Mouse (Mus musculus) hindbrain, embryonic 12.5 days (tissue): Measurements from ENCODE around the gene Pou1f1. TPM values are rescaled to one million over a fixed set of nuclear protein-coding genes. Genes with fewer than 3 reads are reported as not detected.

ENCODE experiments used
- ATAC-seq: fragments of 200-750 bp; cut with Nextera tagmentation; 2 replicates; pipeline ENCODE4 v1.8.0; 2017; ENCODE audit warnings: moderate TSS enrichment; ENCODE audit not compliant: low FRiP score
- H3K27ac ChIP-seq: fragments of 300-500 bp; sonication (generic); 2 replicates; pipeline ENCODE4 v1.5.1; 2016; ENCODE audit warnings: mild to moderate bottlenecking
- H3K27me3 ChIP-seq: fragments of 300-500 bp; sonication (generic); 2 replicates; pipeline ENCODE4 v1.6.1; 2016; ENCODE audit warnings: mild to moderate bottlenecking
- H3K36me3 ChIP-seq: fragments of 300-500 bp; sonication (generic); 2 replicates; pipeline ENCODE4 v1.6.1; 2016; ENCODE audit warnings: mild to moderate bottlenecking
- H3K4me1 ChIP-seq: fragments of 300-500 bp; sonication (generic); 2 replicates; pipeline ENCODE4 v1.6.1; 2016
- H3K4me2 ChIP-seq: fragments of 300-500 bp; sonication (generic); replicated peaks from 2 replicates; pipeline ENCODE4 v1.6.1; 2016; ENCODE audit warnings: mild to moderate bottlenecking
- H3K4me3 ChIP-seq: fragments of 300-500 bp; sonication (generic); 2 replicates; pipeline ENCODE4 v1.5.1; 2016; ENCODE audit warnings: mild to moderate bottlenecking
- H3K9ac ChIP-seq: fragments of 300-500 bp; sonication (generic); 2 replicates; pipeline ENCODE4 v1.6.1; 2016; ENCODE audit warnings: mild to moderate bottlenecking, moderate library complexity
- H3K9me3 ChIP-seq: fragments of 300-500 bp; sonication (generic); replicated peaks from 2 replicates; pipeline ENCODE4 v1.6.1; 2016; ENCODE audit warnings: mild to moderate bottlenecking
- WGBS: fragments of 180-500 bp; shearing (Covaris S2); methylation state at CpG from one replicate; pipeline ENCODE4 v1.1.7; 2016; 5-methylcytosine and 5-hydroxymethylcytosine counted together
- polyA plus RNA-seq: library from polyadenylated mRNA; unstranded; fragments of >200 nt; fragmentation: Nextera tagmentation; extraction: Ambion mirVana; gene quantifications from 2 replicates; pipeline ENCODE4 v1.2.1, GENCODE M21; 2016

Pou1f1 gene
- polyA plus RNA-seq, result not detected in 2 replicates

DNA sequence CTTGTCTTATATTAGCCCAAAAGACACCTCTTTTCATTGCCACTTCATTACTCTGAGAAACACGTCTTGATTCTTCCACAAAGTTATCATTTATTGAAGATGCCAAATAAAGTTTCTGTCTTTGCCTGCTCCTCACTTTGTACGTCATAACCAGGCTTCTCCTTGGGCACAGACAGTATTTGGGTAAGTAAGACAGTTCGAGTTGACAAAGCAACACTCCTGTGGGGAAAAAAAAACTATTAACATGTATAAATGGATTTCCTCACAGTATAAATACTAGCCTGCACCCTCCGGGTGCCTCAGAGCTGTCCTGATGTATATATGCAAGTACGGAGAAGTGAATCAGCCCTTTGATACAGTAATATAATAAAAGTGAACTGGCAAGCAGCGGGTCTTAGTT, at the start of gene Pou1f1:
Pou1f1 (plus strand) TSS at position 301 of the 400 bp plus-strand sequence.
- H3K36me3 ChIP-seq, result no peaks in the 10 kb centered on the region
- 85% methylated on average over 6 of the region's 6 CpGs for WGBS
- no peak within 1 kb of the TSS for H3K4me2 ChIP-seq
- ATAC-seq, result no peak
- no peak within 1 kb of the TSS for H3K9ac ChIP-seq
- H3K4me1 ChIP-seq, result no peaks in the 10 kb centered on the region
- H3K27me3 ChIP-seq, result no peaks in the 10 kb centered on the region
- no peak within 1 kb of the TSS for H3K27ac ChIP-seq
- no peak within 1 kb of the TSS for H3K4me3 ChIP-seq
- H3K9me3 ChIP-seq, result no peaks in the 10 kb centered on the region

- no peak overlapping the region for H3K27ac ChIP-seq
- no peaks in the 10 kb centered on the region for H3K27me3 ChIP-seq
- H3K4me2 ChIP-seq, result no peak overlapping the region
- no peaks in the 10 kb centered on the region for H3K36me3 ChIP-seq
- H3K9me3 ChIP-seq, result 0 out of 2 replicates have a peak, but pooled peaks cover 5% of the 10 kb centered on the region
- WGBS, result 69% methylated on average over 4 of the region's 4 CpGs
- H3K4me3 ChIP-seq, result no peak overlapping the region
- H3K4me1 ChIP-seq, result no peaks in the 10 kb centered on the region
- H3K9ac ChIP-seq, result no peak overlapping the region
- no peak for ATAC-seq
Observed at GRCm38 (mm10) chr16:65470650-65471049, 49.7 kb upstream of the Pou1f1 start.

DNA sequence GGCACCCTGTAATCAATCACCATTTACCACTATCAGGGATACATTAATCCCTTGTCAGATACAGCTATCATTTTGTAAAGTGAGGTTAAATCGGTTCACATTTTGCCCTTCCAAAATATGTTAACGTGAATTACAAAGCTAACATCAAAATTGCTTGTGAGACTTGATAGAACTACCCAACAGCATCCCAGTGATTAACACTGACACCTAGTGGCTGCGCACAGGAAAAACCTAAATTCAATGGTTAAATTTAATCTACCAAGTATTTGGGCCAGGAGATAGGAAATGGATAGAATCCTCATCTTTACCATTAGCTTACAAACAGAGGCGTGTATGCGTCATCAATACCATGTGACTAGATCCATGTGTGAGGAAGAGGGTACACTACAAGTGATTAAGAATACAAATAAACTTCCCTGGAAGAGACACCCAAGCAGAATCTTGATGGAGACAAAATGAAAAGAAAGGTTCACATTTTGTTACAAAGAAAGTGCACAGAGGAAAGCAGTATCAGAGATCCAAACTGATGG, 47.8 kb upstream of the Pou1f1 start:
- 0 out of 2 replicates have a peak, but pooled peaks cover 5% of the 10 kb centered on the region for H3K9me3 ChIP-seq
- no peak overlapping the region for H3K27ac ChIP-seq
- no peak overlapping the region for H3K4me2 ChIP-seq
- H3K9ac ChIP-seq, result no peak overlapping the region
- no peaks in the 10 kb centered on the region for H3K27me3 ChIP-seq
- 24% methylated on average over 5 of the region's 5 CpGs for WGBS
- no peak overlapping the region for H3K4me3 ChIP-seq
- no peak for ATAC-seq
- H3K4me1 ChIP-seq, result no peaks in the 10 kb centered on the region
- H3K36me3 ChIP-seq, result no peaks in the 10 kb centered on the region

GRCm38 (mm10) chr16:65485726-65486125, 34.6 kb upstream of the Pou1f1 start:
- no peak overlapping the region for H3K9ac ChIP-seq
- H3K9me3 ChIP-seq, result no peaks in the 10 kb centered on the region
- no peak overlapping the region for H3K27ac ChIP-seq
- WGBS, result 92% methylated on average over 6 of the region's 6 CpGs
- no peaks in the 10 kb centered on the region for H3K4me1 ChIP-seq
- no peak overlapping the region for H3K4me2 ChIP-seq
- H3K27me3 ChIP-seq, result no peaks in the 10 kb centered on the region
- no peaks in the 10 kb centered on the region for H3K36me3 ChIP-seq
- no peak overlapping the region for H3K4me3 ChIP-seq
- ATAC-seq, result no peak

DNA sequence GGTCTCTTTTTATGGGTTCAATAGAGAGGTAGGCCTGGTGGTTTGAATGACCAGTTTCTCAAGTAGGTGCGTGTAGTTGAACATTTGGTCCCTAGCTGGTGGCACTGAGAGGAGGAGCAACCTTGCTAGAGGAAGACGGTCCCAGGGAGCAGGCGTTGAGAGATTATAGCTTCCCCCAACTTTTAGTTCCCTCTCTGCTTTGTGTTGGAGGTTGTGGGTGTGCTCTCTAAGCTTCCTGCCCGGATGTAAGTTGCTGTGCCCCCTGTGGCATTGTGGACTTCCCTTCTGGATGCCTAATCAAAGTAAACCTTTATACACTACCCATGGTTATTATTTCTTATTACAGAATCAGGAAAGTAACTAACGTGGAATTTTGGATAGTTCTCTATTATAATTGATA, 24.3 kb upstream of the Pou1f1 start:
- no peak overlapping the region for H3K4me2 ChIP-seq
- ATAC-seq, result no peak
- 80% methylated on average over 5 of the region's 5 CpGs for WGBS
- no peak overlapping the region for H3K9ac ChIP-seq
- H3K27me3 ChIP-seq, result no peaks in the 10 kb centered on the region
- H3K36me3 ChIP-seq, result no peaks in the 10 kb centered on the region
- no peaks in the 10 kb centered on the region for H3K4me1 ChIP-seq
- no peaks in the 10 kb centered on the region for H3K9me3 ChIP-seq
- no peak overlapping the region for H3K27ac ChIP-seq
- no peak overlapping the region for H3K4me3 ChIP-seq

- no peak overlapping the region for H3K27ac ChIP-seq
- H3K36me3 ChIP-seq, result no peaks in the 10 kb centered on the region
- no peak overlapping the region for H3K4me2 ChIP-seq
- H3K9me3 ChIP-seq, result no peaks in the 10 kb centered on the region
- no peak for ATAC-seq
- WGBS, result 56% methylated on average over 2 of the region's 2 CpGs
- H3K4me3 ChIP-seq, result no peak overlapping the region
- H3K27me3 ChIP-seq, result no peaks in the 10 kb centered on the region
- H3K9ac ChIP-seq, result no peak overlapping the region
- H3K4me1 ChIP-seq, result no peaks in the 10 kb centered on the region
Observed at GRCm38 (mm10) chr16:65497049-65497448, 23.3 kb upstream of the Pou1f1 start.

GRCm38 (mm10) chr16:65514223-65514622, 6.1 kb upstream of the Pou1f1 start:
- Histone ChIP-seq H3K4me1 (no peaks in the 10 kb centered on the region), H3K9ac (no peak overlapping the region), H3K4me3 (no peak overlapping the region), H3K27me3 (no peaks in the 10 kb centered on the region), H3K4me2 (no peak overlapping the region), H3K9me3 (no peaks in the 10 kb centered on the region), H3K27ac (no peak overlapping the region), H3K36me3 (no peaks in the 10 kb centered on the region)
- WGBS, result 64% methylated on average over 7 of the region's 7 CpGs
- no peak for ATAC-seq

DNA sequence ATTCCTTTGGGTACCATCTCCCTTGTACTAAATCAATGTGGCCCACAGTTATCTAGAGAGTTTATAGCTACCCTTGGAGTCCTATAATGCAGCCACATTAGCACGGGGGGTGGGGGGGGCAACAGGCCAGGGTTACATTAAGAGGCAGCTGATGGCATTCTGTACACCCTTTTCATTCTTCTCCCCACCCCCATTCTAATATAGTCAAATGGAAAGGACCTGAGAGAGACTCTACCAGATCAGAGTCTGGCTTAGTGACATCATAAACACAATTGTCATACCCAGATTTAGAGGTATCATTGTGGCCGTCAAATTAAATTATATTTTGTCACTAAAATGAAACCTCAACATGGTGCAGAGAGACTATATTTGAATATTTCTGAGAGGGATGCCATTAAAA, 5.7 kb downstream of the Pou1f1 start:
- H3K9ac ChIP-seq, result no peak overlapping the region
- H3K27me3 ChIP-seq, result no peaks in the 10 kb centered on the region
- no peak overlapping the region for H3K4me3 ChIP-seq
- H3K4me1 ChIP-seq, result no peaks in the 10 kb centered on the region
- no peak overlapping the region for H3K4me2 ChIP-seq
- H3K36me3 ChIP-seq, result no peaks in the 10 kb centered on the region
- H3K27ac ChIP-seq, result no peak overlapping the region
- no peaks in the 10 kb centered on the region for H3K9me3 ChIP-seq
- ATAC-seq, result no peak
- 90% methylated on average over 2 of the region's 2 CpGs for WGBS

- no peak overlapping the region for H3K4me3 ChIP-seq
- no peak overlapping the region for H3K27ac ChIP-seq
- no peaks in the 10 kb centered on the region for H3K4me1 ChIP-seq
- H3K9me3 ChIP-seq, result no peaks in the 10 kb centered on the region
- no peak for ATAC-seq
- no peak overlapping the region for H3K9ac ChIP-seq
- 85% methylated on average over 5 of the region's 5 CpGs for WGBS
- no peaks in the 10 kb centered on the region for H3K27me3 ChIP-seq
- H3K4me2 ChIP-seq, result no peak overlapping the region
- no peaks in the 10 kb centered on the region for H3K36me3 ChIP-seq
Observed at GRCm38 (mm10) chr16:65526695-65527094, 6.4 kb downstream of the Pou1f1 start.

GRCm38 (mm10) chr16:65529589-65529988, 9.3 kb downstream of the Pou1f1 start:
- Histone ChIP-seq H3K4me3 (no peak overlapping the region), H3K4me2 (no peak overlapping the region), H3K36me3 (no peaks in the 10 kb centered on the region), H3K9me3 (no peaks in the 10 kb centered on the region), H3K4me1 (no peaks in the 10 kb centered on the region), H3K27me3 (no peaks in the 10 kb centered on the region), H3K27ac (no peak overlapping the region), H3K9ac (no peak overlapping the region)
- WGBS, result 7% methylated on average over 5 of the region's 5 CpGs
- no peak for ATAC-seq

DNA sequence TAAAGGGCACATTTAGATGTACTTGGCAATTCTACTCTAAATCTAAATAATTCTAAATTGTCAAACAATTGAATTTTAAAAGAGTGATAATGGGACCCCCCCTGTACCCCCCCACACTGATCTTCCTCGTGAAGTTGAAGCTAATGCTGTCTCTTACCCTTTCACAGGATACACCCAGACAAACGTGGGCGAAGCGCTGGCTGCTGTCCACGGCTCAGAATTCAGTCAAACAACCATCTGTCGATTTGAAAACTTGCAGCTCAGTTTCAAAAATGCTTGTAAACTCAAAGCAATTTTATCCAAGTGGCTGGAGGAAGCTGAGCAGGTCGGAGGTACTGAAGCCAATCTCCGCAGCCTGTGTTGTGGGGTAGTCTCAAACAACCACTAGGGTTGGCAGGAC, 11.4 kb downstream of the Pou1f1 start:
- Histone ChIP-seq H3K4me3 (no peak overlapping the region), H3K27me3 (no peaks in the 10 kb centered on the region)

DNA sequence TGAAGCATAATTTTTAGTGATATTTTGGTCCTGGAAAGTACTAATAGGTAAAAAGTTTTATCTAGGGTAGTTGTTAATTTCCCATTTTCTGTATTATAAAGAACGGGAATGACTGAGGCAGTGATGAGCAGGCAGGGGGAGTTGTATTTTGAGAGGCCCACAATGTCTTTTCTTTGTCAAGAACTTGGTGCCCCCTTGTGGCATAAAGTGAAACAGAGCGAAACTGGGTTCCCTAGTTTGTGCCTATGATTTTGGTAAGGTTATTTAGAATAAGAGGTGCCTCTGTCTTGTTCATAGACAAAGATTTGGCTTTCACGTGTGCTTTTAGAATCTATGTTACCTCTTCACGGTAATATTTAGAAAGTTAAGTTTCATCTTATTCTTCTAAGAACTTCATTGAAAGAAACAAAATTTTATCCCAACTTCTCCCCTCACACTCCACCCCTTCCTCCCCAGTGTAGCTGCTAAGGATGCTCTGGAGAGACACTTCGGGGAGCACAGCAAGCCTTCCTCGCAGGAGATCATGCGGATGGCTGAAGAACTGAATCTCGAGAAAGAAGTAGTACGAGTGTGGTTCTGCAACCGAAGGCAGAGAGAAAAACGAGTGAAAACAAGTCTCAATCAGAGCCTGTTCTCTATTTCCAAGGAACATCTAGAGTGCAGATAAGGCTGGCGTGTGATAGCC, 13.1 kb downstream of the Pou1f1 start:
- Histone ChIP-seq H3K9ac (no peak overlapping the region), H3K27ac (no peak overlapping the region), H3K4me3 (no peak overlapping the region), H3K4me2 (no peak overlapping the region), H3K27me3 (no peaks in the 10 kb centered on the region), H3K36me3 (no peaks in the 10 kb centered on the region), H3K4me1 (no peaks in the 10 kb centered on the region), H3K9me3 (no peaks in the 10 kb centered on the region)
- 29% methylated on average over 12 of the region's 12 CpGs for WGBS
- ATAC-seq, result no peak

More for the DNA sequence above, 11.4 kb downstream of the Pou1f1 start:
- Histone ChIP-seq H3K9me3 (no peaks in the 10 kb centered on the region), H3K27ac (no peak overlapping the region), H3K4me2 (no peak overlapping the region), H3K9ac (no peak overlapping the region), H3K36me3 (no peaks in the 10 kb centered on the region), H3K4me1 (no peaks in the 10 kb centered on the region)
- 76% methylated on average over 8 of the region's 8 CpGs for WGBS
- ATAC-seq, result no peak

- H3K27ac ChIP-seq, result no peak overlapping the region
- no peak for ATAC-seq
- WGBS, result 88% methylated on average over 11 of the region's 11 CpGs
Observed at GRCm38 (mm10) chr16:65543676-65544293, 23.5 kb downstream of the Pou1f1 start.

More at GRCm38 (mm10) chr16:65543676-65544293, 23.5 kb downstream of the Pou1f1 start:
- H3K9ac ChIP-seq, result no peak overlapping the region
- 0 out of 2 replicates have a peak, but pooled peaks cover 5% of the 10 kb centered on the region for H3K36me3 ChIP-seq
- H3K4me3 ChIP-seq, result no peak overlapping the region
- H3K27me3 ChIP-seq, result no peaks in the 10 kb centered on the region
- no peaks in the 10 kb centered on the region for H3K4me1 ChIP-seq
- H3K4me2 ChIP-seq, result no peak overlapping the region
- no peaks in the 10 kb centered on the region for H3K9me3 ChIP-seq
